Mouse (Mus musculus): ENCODE data around the gene Tnks1bp1. TPM values are rescaled to one million over a fixed set of nuclear protein-coding genes. Genes with fewer than 3 reads are reported as not detected.

Tnks1bp1 gene
- total RNA-seq, 1 experiment from 2014 or later, result 2.9 TPM

- ATAC-seq (replicated peaks; ENCODE audit: low read depth, poor library complexity, severe bottlenecking), result peak; percentile 74
These were observed 10.5 kb upstream of the Tnks1bp1 start, which contains the start of the genes Ssrp1 and P2rx3 for GRCm38 (mm10) chr2:85037047-85038026. TSS of gene Ssrp1 (plus strand) at chr2:85037234. TSS of gene P2rx3 (minus strand) at chr2:85037462.

- no peak for ATAC-seq (replicated peaks; ENCODE audit: low read depth, poor library complexity, severe bottlenecking)
These were observed 9.5 kb upstream of the Tnks1bp1 start for GRCm38 (mm10) chr2:85038336-85038735.

GRCm38 (mm10) chr2:85043623-85044022 is 4.2 kb upstream of the Tnks1bp1 start:
- ATAC-seq (replicated peaks; ENCODE audit: low read depth, poor library complexity, severe bottlenecking), result no peak

DNA sequence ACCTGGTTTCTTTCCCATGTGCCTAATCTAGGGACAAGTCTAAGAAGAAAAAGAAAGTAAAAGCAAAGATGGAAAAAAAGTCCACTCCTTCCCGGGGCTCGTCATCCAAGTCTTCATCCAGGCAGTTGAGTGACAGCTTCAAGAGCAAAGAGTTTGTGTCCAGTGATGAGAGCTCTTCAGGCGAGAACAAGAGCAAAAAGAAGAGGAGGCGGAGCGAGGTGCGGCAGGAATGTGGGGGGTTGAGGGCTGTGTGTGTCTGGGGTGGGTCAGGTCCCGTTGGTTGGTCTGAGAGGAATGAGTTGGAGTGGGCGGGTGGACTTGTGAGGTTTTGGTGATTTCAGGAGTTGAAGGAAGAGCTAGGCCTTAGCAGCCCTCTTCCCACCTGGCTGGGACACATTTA is 1.6 kb upstream of the Tnks1bp1 start:
- ATAC-seq (replicated peaks; ENCODE audit: low read depth, poor library complexity, severe bottlenecking), result no peak

- ATAC-seq (replicated peaks; ENCODE audit: low read depth, poor library complexity, severe bottlenecking), result no peak
These were observed 741 bp upstream of the Tnks1bp1 start for GRCm38 (mm10) chr2:85047081-85047480.

DNA sequence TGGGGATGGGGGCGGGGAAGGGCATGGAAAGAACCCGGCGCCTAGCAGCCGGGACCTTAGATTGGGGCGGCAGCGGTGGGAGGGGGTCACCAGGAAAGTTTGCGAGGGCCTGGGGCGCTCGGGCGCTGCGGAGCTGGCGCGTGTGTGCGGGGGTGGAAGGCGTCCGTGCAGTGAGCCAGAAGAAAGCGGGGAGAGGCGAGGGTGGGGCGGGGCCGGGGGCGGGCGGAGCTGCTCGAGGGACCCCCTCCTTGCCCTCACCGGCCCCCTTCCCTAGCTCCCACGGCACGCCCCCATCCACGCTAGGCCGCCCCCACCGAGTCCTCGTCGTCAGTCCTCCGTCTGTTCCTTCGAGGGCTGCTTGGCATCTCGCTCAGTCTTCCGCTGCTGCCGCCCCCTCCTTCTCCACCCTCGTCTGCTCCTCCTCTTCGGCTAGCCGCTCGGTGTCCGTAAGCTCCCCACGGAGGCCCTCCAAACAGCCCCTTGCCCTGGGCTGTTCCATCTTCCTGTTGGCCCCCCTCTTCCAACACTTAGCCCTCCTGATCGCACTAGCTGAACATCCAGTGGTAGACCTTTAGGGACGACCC is 438 bp downstream of the Tnks1bp1 start:
- ATAC-seq (replicated peaks; ENCODE audit: low read depth, poor library complexity, severe bottlenecking), result peak; percentile 46

GRCm38 (mm10) chr2:85049277-85049676 is 1.5 kb downstream of the Tnks1bp1 start:
- ATAC-seq (replicated peaks; ENCODE audit: low read depth, poor library complexity, severe bottlenecking), result no peak

DNA sequence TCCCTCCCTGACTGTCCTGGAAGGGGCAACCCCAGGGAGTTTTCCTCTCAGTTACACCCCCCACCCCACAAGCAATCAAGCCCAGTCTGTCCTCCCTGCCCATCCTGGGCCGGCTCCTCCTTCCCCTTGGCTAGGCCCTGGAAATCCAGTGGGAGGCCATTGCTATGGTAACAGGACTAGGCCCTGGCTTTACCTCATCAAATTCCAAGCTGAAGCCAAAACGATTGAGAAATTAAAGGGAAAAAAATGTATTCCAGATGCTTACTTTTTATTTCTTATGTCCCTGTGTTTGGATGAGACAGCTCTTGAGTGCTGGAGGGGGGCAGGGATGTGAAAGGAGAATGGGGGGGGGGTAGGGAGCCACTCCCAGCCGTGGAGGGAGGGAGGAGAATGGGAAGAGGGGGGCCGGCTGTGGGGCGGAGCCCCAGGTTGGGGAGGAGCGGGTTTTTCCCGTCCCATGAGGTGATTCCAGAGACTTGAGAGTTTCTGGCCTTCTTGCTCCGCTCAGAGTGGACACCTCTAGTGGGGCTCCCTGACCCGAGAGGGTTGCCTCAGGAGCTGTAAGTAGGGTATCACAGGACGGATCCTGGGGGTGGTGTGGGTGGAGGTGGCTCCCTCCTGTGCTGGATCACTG is 2.3 kb downstream of the Tnks1bp1 start:
- no peak for ATAC-seq (replicated peaks; ENCODE audit: low read depth, poor library complexity, severe bottlenecking)

- ATAC-seq (replicated peaks; ENCODE audit: low read depth, poor library complexity, severe bottlenecking), result no peak
These were observed 2.9 kb downstream of the Tnks1bp1 start for GRCm38 (mm10) chr2:85050746-85051145.

- no peak for ATAC-seq (replicated peaks; ENCODE audit: low read depth, poor library complexity, severe bottlenecking)
These were observed 5.5 kb downstream of the Tnks1bp1 start for GRCm38 (mm10) chr2:85053192-85053816.

DNA sequence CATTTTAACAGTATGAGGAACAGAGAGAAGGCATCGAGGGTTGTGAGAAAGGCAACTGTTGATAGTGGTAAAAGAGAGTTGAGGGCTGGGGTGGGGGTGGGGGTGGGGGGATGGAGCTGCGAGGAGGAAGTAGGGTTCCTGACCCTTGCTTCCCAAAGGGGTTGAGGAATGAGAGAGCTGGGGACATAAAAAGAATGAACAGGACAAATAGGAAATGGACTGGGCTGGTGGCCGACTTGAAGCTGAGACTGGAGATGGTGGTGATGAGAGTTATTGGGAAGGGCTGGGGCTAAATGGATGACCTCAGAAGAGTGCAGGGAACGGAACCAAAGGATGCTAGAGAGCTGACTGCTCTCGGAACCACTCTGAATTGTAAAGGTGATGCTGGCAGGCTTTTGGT is 8.9 kb downstream of the Tnks1bp1 start:
- no peak for ATAC-seq (replicated peaks; ENCODE audit: low read depth, poor library complexity, severe bottlenecking)

- ATAC-seq (replicated peaks; ENCODE audit: low read depth, poor library complexity, severe bottlenecking), result no peak
These were observed 11.9 kb downstream of the Tnks1bp1 start for GRCm38 (mm10) chr2:85059677-85060076.

DNA sequence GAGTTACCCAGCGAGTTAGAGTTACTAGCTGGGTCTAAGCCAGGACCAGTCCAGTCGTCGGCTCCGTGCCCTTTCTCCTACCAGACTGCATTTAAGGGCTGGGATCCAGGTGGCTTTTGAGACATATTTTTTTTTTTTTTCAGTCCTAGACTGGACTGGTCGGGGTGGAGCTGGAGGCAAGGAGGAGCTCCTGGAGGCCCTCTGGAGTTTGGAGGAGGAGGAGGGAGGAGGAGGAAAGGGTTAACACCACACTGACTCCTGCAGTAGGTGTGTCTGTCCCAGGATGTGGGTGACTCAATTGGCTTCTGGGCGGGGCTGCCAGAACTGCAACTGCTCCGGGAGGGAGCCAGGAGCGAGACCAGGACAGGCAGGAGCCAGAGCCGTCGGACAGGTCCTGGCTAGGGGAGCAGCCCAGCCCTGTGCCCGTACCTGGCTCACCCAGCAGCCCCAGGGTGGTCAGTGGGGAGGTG is 12.8 kb downstream of the Tnks1bp1 start:
- ATAC-seq (replicated peaks; ENCODE audit: low read depth, poor library complexity, severe bottlenecking), result peak; percentile 77

- ATAC-seq (replicated peaks; ENCODE audit: low read depth, poor library complexity, severe bottlenecking), result peak; percentile 16; the same call in 1 of the 2 replicates
These were observed 13.3 kb downstream of the Tnks1bp1 start for GRCm38 (mm10) chr2:85061107-85061541.

DNA sequence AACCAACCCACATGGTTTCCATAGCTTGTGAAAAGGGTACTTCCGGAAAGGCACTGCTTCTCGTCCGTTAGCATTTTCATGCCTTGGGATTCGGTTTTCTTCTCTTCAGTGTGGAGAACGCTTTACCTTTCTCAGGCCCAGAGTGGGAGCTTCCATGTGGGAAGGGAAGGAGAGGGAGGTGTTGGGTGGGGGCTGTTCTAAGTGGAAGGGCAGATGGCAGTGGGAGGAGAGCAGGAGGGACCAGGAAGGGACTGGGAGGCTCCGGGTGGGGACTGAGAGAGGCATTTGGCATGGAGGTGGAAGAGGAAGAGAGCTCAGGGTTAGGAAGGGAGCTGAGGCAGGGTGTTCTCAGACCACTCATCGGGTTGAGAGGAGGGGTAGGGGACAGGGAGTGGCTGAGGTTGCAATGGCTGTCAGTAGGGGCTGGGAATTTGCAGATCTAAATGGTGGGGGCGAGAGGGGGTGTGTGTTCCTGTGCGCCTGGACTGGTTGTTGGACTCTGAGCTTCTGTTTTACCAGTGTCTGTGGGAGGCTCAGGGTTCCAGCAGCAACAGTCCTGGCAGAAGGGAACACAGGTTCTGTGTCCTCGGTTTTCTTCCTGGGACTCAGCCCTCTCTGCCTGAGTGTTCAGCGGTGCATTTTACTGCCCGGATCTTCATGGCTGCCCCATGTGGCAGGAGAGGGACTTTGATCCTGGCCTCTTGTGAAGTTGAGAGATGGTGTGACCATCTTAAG is 17.5 kb downstream of the Tnks1bp1 start:
- no peak for ATAC-seq (replicated peaks; ENCODE audit: low read depth, poor library complexity, severe bottlenecking)

DNA sequence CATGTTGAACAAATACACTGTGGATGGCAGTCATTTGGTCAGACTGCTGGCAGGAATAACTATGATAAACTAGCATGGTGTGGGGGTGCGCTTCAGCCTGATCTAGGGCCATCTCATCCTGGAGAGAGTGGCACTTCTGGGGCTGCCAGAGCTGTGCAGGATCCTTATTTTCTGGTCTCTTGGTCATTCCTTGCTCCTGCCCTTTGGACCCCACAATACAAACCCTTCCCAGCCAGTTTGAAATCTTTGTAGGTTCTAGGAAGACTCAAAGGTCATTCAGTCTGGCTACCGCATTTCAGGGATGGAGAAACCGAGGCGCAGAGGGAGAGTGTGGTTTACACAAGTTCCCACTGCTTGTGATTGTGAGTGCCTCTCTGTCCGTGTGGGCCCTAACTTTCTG is 19.1 kb downstream of the Tnks1bp1 start:
- ATAC-seq (replicated peaks; ENCODE audit: low read depth, poor library complexity, severe bottlenecking), result no peak

- ATAC-seq (replicated peaks; ENCODE audit: low read depth, poor library complexity, severe bottlenecking), result no peak
These were observed 20.2 kb downstream of the Tnks1bp1 start for GRCm38 (mm10) chr2:85067903-85068625.

GRCm38 (mm10) chr2:85068626-85069025 is 20.8 kb downstream of the Tnks1bp1 start:
- no peak for ATAC-seq (replicated peaks; ENCODE audit: low read depth, poor library complexity, severe bottlenecking)

DNA sequence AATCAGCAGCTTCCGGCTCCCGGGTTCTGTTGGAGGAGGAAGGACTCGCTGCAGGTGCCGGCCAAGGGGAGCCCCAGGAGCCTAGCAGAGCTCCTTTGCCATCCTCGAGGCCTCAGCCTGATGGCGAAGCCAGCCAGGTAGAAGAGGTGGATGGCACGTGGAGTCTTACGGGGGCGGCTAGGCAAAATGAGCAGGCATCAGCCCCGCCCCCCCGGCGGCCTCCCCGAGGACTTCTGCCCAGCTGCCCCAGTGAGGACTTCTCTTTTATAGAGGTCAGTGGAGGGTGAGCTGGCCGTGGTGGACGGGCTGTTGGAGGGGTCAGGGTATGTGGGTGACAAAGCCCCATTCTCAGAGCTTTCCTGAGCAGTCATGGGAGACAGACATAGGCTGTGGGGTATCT is 22.3 kb downstream of the Tnks1bp1 start:
- no peak for ATAC-seq (replicated peaks; ENCODE audit: low read depth, poor library complexity, severe bottlenecking)
